ENCODE assay signal across 9 mouse cellular contexts in the genomic region with DNA sequence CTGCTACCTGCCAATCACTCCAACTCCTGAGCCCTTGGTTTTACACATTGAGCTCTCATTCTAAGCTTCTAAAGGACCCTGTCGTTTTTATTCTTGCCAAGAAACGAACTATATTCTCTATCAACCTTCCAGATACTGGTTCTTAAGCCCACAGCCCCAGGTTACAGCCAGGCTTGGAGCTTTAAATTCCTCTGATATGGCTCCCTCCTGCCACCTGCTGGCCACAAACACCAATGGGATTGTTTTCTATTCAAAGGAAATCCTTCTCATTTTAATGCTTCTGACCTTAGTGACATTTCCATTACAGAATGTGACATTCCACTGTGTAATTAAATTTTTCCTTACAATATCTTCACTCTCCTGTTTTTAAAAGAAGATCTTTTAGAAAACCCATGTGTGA. TPM values are rescaled to one million over a fixed set of nuclear protein-coding genes. Genes with fewer than 3 reads are reported as not detected.
DNase-seq lines count a peak whose midpoint lies in the region; ATAC-seq lines count a peak whose summit lies in the region.
"Had no signal": no experiment of that assay in that cellular context is flagged by ENCODE, and none has a peak within 500 bp of the region (broad histone marks: within the 10 kb centered on the region; RNA-seq: fewer than 3 reads in every experiment).

No protein-coding gene starts in this region.

- no peaks in the 10 kb centered on the region for H3K9me3 ChIP-seq in neural tube, embryonic 15.5 days (replicated peaks)
- no peaks in the 10 kb centered on the region for H3K9me3 ChIP-seq in limb, embryonic 11.5 days (ENCODE audit: control insufficient read depth, low read length)
- H3K9me3 ChIP-seq: midbrain, embryonic 12.5 days had no signal

- DNase-seq in cerebellum, adult 11 months, result peak; percentile 25
- peak; percentile 17 for DNase-seq in neural tube, embryonic 10.5 days (ENCODE audit: extremely low spot score, low spot score)
- DNase-seq in cerebellum, adult 11-12 months, result peak; percentile 16
- peak; percentile 31 to 53 for DNase-seq in heart, postnatal 14 days
- DNase-seq in limb, embryonic 11.5 days (ENCODE audit: low spot score), result peak; percentile 56
- DNase-seq in skeletal muscle tissue, adult 2 months (ENCODE audit: low read depth, low spot score), result peak; percentile 2

- intact Hi-C loops in heart, postnatal 14 days (cut with DNase I), result loop anchor here (2.0 to 5.0 kb wide), 2 partner anchors 173 to 313 kb away; no protein-coding TSS in a partner anchor

- ATAC-seq in cerebellum, adult (ENCODE audit: insufficient number of reproducible peaks, low FRiP score, low TSS enrichment), result no peak
- ATAC-seq in neural tube, embryonic 15.5 days (ENCODE audit: low FRiP score), result no peak
- no peak for ATAC-seq in limb, embryonic 11.5 days (ENCODE audit: insufficient number of reproducible peaks, low FRiP score, low TSS enrichment, low read depth)

- no peak overlapping the region for H3K4me2 ChIP-seq in neural tube, embryonic 15.5 days
- no peak overlapping the region for H3K4me2 ChIP-seq in limb, embryonic 11.5 days (ENCODE audit: low read depth, severe bottlenecking)
- H3K4me2 ChIP-seq: midbrain, embryonic 12.5 days had no signal

- 11% methylated on average over 2 of the region's 2 CpGs for WGBS in neural tube, embryonic 15.5 days
- WGBS in limb, embryonic 11.5 days, result 22% methylated on average over 2 of the region's 2 CpGs

- no peak overlapping the region for H3K4me3 ChIP-seq in neural tube, embryonic 15.5 days (replicated peaks)
- no peak overlapping the region for H3K4me3 ChIP-seq in limb, embryonic 11.5 days (ENCODE audit: low read depth, low read length)
- H3K4me3 ChIP-seq: midbrain, embryonic 12.5 days had no signal

- H3K36me3 ChIP-seq in neural tube, embryonic 15.5 days, result no peaks in the 10 kb centered on the region
- no peaks in the 10 kb centered on the region for H3K36me3 ChIP-seq in limb, embryonic 11.5 days (ENCODE audit: control insufficient read depth, insufficient read depth, low read length)
- H3K36me3 ChIP-seq: midbrain, embryonic 12.5 days had no signal

- no peaks in the 10 kb centered on the region for H3K27me3 ChIP-seq in neural tube, embryonic 15.5 days (replicated peaks)
- no peaks in the 10 kb centered on the region for H3K27me3 ChIP-seq in limb, embryonic 11.5 days (ENCODE audit: control insufficient read depth, insufficient read depth, low read length)
- H3K27me3 ChIP-seq: midbrain, embryonic 12.5 days had no signal

- no peak overlapping the region for H3K27ac ChIP-seq in neural tube, embryonic 15.5 days (replicated peaks)
- no peak overlapping the region for H3K27ac ChIP-seq in limb, embryonic 11.5 days (replicated peaks; ENCODE audit: low read depth, low read length)
- H3K27ac ChIP-seq: midbrain, embryonic 12.5 days had no signal

- H3K9ac ChIP-seq in neural tube, embryonic 15.5 days (replicated peaks), result no peak overlapping the region
- no peak overlapping the region for H3K9ac ChIP-seq in limb, embryonic 11.5 days (ENCODE audit: low read length)
- H3K9ac ChIP-seq: midbrain, embryonic 12.5 days had no signal

- H3K4me1 ChIP-seq in neural tube, embryonic 15.5 days, result no peaks in the 10 kb centered on the region
- no peaks in the 10 kb centered on the region for H3K4me1 ChIP-seq in limb, embryonic 11.5 days (ENCODE audit: control insufficient read depth, insufficient read depth, low read length)
- H3K4me1 ChIP-seq: midbrain, embryonic 12.5 days had no signal

RNA-seq across cellular contexts. Expression of gene Rp2, which starts 28.6 kb away (rescaled TPM):
- polyA plus RNA-seq in neural tube, embryonic 15.5 days (2015; fragmentation: Nextera tagmentation; extraction: Ambion mirVana), result 13.6 and 14.7 TPM in 2 replicates
- total RNA-seq in heart, postnatal 14 days (2021), result 10 to 100 TPM; 10.7 to 11.1 TPM
- 19.4 and 21.6 TPM in 2 replicates for polyA plus RNA-seq in limb, embryonic 11.5 days (2014; fragmentation: Nextera tagmentation; extraction: Ambion mirVana)

RNA-seq across cellular contexts. Expression of gene Slc9a7, which starts 44.1 kb away (rescaled TPM):
- 12.1 and 14.5 TPM in 2 replicates for polyA plus RNA-seq in neural tube, embryonic 15.5 days (2015; fragmentation: Nextera tagmentation; extraction: Ambion mirVana)
- 1 to 10 TPM; 5.3 to 9.2 TPM for total RNA-seq in heart, postnatal 14 days (2021)
- polyA plus RNA-seq in limb, embryonic 11.5 days (2014; fragmentation: Nextera tagmentation; extraction: Ambion mirVana), result 0.47 and 0.96 TPM in 2 replicates

Comparison
In these comparisons a context has a peak if more than half of its experiments do, and no peak if none do; other contexts are left out.
1. DNase-seq: peak in every context shown above with its lines; median percentile 56 in limb, embryonic 11.5 days; 42 in heart, postnatal 14 days; 25 in cerebellum, adult 11 months; 17 in neural tube, embryonic 10.5 days; 16 in cerebellum, adult 11-12 months; 2 in skeletal muscle tissue, adult 2 months.